Mouse (Mus musculus) forebrain, postnatal 0 days (tissue): Measurements from ENCODE around the gene Avpr1b. TPM values are rescaled to one million over a fixed set of nuclear protein-coding genes. Genes with fewer than 3 reads are reported as not detected.

Experiments
- ATAC-seq: fragments of 200-750 bp; cut with Nextera tagmentation; 2 replicates; pipeline ENCODE4 v1.8.0; 2017; ENCODE audit warnings: mild to moderate bottlenecking, moderate library complexity
- DNase-seq: peaks from one replicate; pipeline ENCODE4 v3.0.0-alpha.2; 2015
- H3K27ac ChIP-seq: fragments of 300-500 bp; sonication (generic); 2 replicates; pipeline ENCODE4 v1.5.1; 2014; ENCODE audit warnings: low read depth, mild to moderate bottlenecking, antibody characterized with exemption, low read length, moderate library complexity, mixed read lengths
- H3K27me3 ChIP-seq: fragments of 300-500 bp; sonication (generic); 2 replicates; pipeline ENCODE4 v1.6.1; 2014; ENCODE audit warnings: mild to moderate bottlenecking, low read length, mixed read lengths; ENCODE audit not compliant: insufficient read depth
- H3K36me3 ChIP-seq: fragments of 300-500 bp; sonication (generic); 2 replicates; pipeline ENCODE4 v1.6.1; 2014; ENCODE audit warnings: mild to moderate bottlenecking, moderate library complexity; ENCODE audit not compliant: insufficient read depth
- H3K4me1 ChIP-seq: fragments of 300-500 bp; sonication (generic); 2 replicates; pipeline ENCODE4 v1.6.1; 2014; ENCODE audit warnings: antibody characterized with exemption; ENCODE audit not compliant: insufficient read depth
- H3K4me2 ChIP-seq: fragments of 300-500 bp; sonication (generic); 2 replicates; pipeline ENCODE4 v1.6.1; 2014; ENCODE audit warnings: low read depth, mild to moderate bottlenecking, moderate library complexity
- H3K4me3 ChIP-seq: fragments of 300-500 bp; sonication (generic); 2 replicates; pipeline ENCODE4 v1.5.1; 2014; ENCODE audit warnings: low read depth, low read length, mixed read lengths
- H3K9ac ChIP-seq: fragments of 300-500 bp; sonication (generic); 2 replicates; pipeline ENCODE4 v1.6.1; 2014; ENCODE audit warnings: mild to moderate bottlenecking
- H3K9me3 ChIP-seq: fragments of 300-500 bp; sonication (generic); 2 replicates; pipeline ENCODE4 v1.6.1; 2016; ENCODE audit warnings: low read length
- CTCF ChIP-seq: sonication (generic); IDR thresholded peaks from 2 replicates; pipeline ENCODE4 v1.5.1; 2016; ENCODE audit warnings: antibody characterized with exemption, control low read depth, low read depth
- WGBS: fragments of 180-500 bp; shearing (Covaris S2); extraction: QIAGEN DNeasy Blood & Tissue Kit; methylation state at CpG from one replicate; pipeline ENCODE4 v1.1.7; 2014; 5-methylcytosine and 5-hydroxymethylcytosine counted together
- polyA plus RNA-seq: library from polyadenylated mRNA; unstranded; fragments of >200 nt; fragmentation: Nextera tagmentation; extraction: Ambion mirVana; gene quantifications from 2 replicates; pipeline ENCODE4 v1.2.1, GENCODE M21; 2015
- total RNA-seq: library from RNA; depleted of rRNA; stranded (reverse); fragments of >200 nt; gene quantifications from 2 replicates; pipeline ENCODE4 v1.2.3, GENCODE M21; 2014

The Avpr1b gene
- total and polyA plus RNA-seq, 2 experiments from 2014 or later, result not detected

DNA sequence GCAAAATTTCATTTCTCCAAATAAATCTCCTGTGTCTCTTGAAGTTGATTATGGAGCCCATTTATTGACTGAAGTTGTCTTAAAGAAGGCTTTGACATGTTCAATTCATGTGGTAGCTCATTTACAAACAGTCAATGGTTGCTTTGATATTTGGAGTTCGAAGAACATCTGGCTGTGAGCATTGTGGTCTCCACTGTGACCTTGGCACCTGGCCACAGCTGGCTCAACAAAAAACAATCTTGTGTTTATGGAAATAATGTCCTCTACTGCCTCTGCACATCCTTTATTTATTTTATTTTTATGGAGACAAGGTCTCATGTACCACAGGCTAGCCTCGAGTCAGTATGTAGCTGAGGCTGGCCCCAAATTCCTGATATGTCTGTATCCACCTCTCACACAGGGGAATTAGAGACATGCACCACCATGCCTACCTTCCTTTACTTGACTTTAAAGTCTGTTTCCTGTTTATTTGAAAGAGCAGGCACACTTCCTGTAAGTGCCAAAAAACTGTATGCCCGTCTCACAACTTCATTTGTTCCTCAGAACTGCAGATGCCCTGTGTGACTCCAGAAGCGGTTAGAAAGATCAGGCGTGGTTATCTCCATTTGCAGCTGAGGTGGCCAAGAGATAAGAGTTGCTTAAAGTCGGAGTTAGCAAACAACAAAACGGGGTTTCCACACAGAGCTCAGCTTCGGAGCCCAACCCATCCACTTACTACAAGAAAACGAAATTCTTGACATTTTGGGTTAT lies 38.9 kb downstream of the Avpr1b start, which contains the start of gene Ctse:
Gene Ctse (plus strand): TSS at position 516 of the 750 bp plus-strand sequence.
- no peaks in the 10 kb centered on the region for H3K36me3 ChIP-seq
- ATAC-seq, result no peak
- H3K27ac ChIP-seq, result no peak within 1 kb of the TSS
- H3K4me1 ChIP-seq, result no peaks in the 10 kb centered on the region
- H3K27me3 ChIP-seq, result no peaks in the 10 kb centered on the region
- DNase-seq, result no peak
- no peak within 1 kb of the TSS for H3K4me2 ChIP-seq
- 83% methylated on average over 9 of the region's 9 CpGs for WGBS
- H3K9me3 ChIP-seq, result no peaks in the 10 kb centered on the region
- no peak for TF ChIP-seq CTCF
- no peak within 1 kb of the TSS for H3K9ac ChIP-seq
- no peak within 1 kb of the TSS for H3K4me3 ChIP-seq

DNA sequence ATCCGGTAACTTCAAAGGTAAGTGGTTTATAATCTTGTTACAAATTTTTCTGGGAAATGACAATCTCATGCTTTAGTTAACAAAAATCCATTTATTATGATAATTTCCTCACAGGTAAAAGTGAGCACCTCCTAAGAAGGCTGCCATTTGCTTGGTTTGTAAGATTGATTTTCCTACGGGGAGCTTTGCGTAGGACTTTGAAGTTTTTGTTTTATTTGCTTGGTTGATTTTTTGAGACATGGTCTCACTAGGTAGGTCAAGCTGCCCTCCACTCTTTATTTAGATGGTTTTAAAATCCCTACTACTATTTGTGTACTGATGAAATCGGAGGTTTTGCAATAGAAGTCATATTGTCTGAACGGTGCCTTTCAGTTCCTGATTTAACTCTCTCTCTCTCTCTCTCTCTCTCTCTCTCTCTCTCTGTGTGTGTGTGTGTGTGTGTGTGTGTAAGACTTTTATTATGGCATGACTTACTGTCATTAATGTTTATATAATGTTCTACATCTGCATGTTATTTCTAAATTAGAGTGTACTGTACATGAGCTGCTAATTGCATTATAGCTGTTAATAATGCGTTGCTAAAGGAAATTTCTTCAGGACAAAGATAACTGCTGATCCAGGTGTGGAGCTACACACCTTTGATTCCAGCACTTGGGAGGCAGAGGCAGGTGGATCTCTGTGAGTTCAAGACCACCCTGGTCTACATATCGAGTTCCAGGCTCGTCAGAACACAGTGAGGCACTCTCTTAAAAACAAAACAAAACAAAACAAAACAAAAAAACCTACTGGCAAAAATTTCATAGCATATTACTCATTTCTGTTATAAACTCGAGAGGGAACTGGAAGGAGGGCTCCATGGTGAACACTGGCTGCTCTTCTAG lies 39.7 kb downstream of the Avpr1b start:
- 86% methylated on average over 9 of the region's 9 CpGs for WGBS
- Histone ChIP-seq H3K27ac (no peak overlapping the region), H3K4me1 (no peaks in the 10 kb centered on the region), H3K4me2 (no peak overlapping the region), H3K36me3 (no peaks in the 10 kb centered on the region), H3K27me3 (no peaks in the 10 kb centered on the region), H3K4me3 (no peak overlapping the region), H3K9me3 (no peaks in the 10 kb centered on the region), H3K9ac (no peak overlapping the region)
- no peak for ATAC-seq
- no peak for DNase-seq
- TF ChIP-seq CTCF, result no peak

DNA sequence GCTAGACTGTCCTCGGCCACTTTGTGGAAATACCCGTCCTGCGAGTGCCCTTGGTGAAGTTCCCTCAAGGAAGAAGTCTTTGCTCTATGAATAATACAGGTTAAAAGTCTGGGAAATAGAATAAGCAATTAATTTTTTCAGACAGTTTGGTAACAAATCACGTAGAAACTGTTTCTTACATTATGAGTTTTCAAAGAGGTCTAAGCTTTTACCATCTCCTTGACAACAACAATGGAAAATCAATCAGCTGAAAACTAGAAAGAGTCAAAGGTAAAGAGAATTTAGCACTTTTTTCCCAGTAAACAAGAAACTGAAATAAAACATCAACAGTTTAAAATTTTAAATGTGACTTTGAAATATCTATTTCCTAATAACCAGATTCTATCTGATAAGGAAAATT lies 41.0 kb downstream of the Avpr1b start:
- H3K4me3 ChIP-seq, result no peak overlapping the region
- no peaks in the 10 kb centered on the region for H3K27me3 ChIP-seq
- DNase-seq (no peak), ATAC-seq (no peak)
- no peaks in the 10 kb centered on the region for H3K36me3 ChIP-seq
- H3K9me3 ChIP-seq, result no peaks in the 10 kb centered on the region
- no peak overlapping the region for H3K27ac ChIP-seq
- 84% methylated on average over 4 of the region's 4 CpGs for WGBS
- H3K9ac ChIP-seq, result no peak overlapping the region
- H3K4me1 ChIP-seq, result no peaks in the 10 kb centered on the region
- no peak for TF ChIP-seq CTCF
- no peak overlapping the region for H3K4me2 ChIP-seq

DNA sequence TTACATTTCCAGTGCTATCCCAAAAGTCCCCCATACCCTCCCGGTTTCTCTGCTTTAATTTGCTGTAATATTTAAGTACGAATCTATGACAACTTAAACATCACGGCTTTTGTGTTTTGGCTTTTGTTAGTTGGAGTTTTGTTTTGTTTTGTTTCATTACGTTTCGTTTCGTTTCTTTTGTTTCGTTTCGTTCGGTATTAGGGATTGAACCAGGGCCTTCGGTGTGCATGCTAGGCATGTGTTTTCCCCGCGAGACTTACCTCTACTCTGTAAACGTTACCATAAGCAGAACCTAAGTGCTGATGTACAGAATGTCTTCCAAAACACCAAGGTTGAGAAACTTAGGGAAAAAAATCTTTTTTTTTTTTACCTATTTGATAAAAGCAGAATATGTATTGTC lies 42.5 kb downstream of the Avpr1b start:
- Histone ChIP-seq H3K36me3 (no peaks in the 10 kb centered on the region), H3K9ac (no peak overlapping the region), H3K4me2 (no peak overlapping the region), H3K4me3 (no peak overlapping the region), H3K9me3 (no peaks in the 10 kb centered on the region), H3K27me3 (no peaks in the 10 kb centered on the region), H3K27ac (no peak overlapping the region), H3K4me1 (no peaks in the 10 kb centered on the region)
- 93% methylated on average over 13 of the region's 13 CpGs for WGBS
- TF ChIP-seq CTCF, result no peak
- no peak for ATAC-seq
- DNase-seq, result no peak

DNA sequence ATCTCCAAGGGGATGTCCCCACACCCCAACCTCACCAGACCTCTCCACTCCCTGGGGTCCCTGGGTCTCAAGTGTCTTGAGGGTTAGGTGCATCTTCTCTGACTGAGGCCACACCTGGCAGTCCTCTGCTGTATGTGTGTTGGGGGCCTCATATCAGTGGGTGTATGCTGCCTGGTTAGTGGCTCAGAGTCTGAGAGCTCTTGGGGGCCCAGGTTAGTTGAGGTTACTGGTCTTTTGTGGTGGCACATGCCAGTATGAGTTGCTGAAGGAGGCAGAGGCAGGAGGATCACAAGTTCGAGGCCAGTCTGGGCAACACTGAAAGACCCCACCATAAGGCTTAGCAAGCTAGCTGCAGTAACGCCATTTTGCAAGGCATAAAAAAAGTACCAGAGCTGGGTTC lies 43.2 kb downstream of the Avpr1b start:
- no peak for DNase-seq
- Histone ChIP-seq H3K9me3 (no peaks in the 10 kb centered on the region), H3K4me2 (no peak overlapping the region), H3K36me3 (no peaks in the 10 kb centered on the region), H3K9ac (no peak overlapping the region), H3K4me3 (no peak overlapping the region), H3K27me3 (no peaks in the 10 kb centered on the region), H3K27ac (no peak overlapping the region), H3K4me1 (no peaks in the 10 kb centered on the region)
- no peak for TF ChIP-seq CTCF
- no peak for ATAC-seq
- WGBS, result 83% methylated on average over 2 of the region's 2 CpGs

DNA sequence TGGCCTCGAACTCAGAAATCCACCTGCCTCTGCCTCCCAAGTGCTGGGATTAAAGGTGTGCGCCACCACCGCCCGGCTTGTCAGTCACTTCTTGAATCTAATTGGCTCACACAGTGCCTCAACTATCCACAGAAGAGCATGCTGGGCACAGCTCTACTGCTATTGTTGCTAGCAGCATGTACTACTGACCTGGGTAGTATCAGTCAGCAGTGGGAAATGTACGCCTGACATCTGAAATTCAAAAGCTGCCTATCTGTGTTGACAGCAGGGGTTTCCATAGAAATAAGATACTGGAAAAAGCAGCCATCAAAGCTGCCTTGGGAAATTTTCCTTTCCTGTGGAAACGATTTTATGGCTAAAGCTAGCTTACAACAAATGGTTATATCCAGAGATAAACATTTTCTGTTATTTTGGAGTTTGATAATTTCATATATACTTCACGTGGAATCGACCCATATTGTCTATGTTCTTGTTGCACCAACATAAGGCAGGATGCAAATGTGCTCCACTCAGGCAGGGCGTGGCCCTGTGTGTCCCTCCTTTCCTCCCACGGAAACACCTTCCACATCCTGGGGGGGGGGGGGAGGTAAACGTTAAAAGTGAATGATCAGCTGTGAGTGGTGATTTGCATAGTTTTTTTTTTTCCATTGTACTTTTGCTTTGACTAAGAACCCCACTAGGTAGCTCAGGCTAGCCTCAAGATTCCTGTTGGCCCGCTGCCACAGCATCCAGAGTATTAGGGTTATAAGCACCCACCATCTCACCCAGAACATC lies 53.8 kb downstream of the Avpr1b start:
- DNase-seq (no peak), ATAC-seq (no peak)
- 75% methylated on average over 12 of the region's 12 CpGs for WGBS

More for the DNA sequence above, 53.8 kb downstream of the Avpr1b start:
- Histone ChIP-seq H3K9ac (no peak overlapping the region), H3K4me2 (no peak overlapping the region), H3K27ac (no peak overlapping the region), H3K4me3 (no peak overlapping the region), H3K9me3 (no peaks in the 10 kb centered on the region), H3K36me3 (no peaks in the 10 kb centered on the region), H3K27me3 (no peaks in the 10 kb centered on the region), H3K4me1 (peaks cover 7% of the 10 kb centered on the region; the same call in 1 of the 2 replicates)
- TF ChIP-seq CTCF, result no peak
